Mouse (Mus musculus): Measurements from ENCODE around the gene Nrf1. TPM values are rescaled to one million over a fixed set of nuclear protein-coding genes. Genes with fewer than 3 reads are reported as not detected.

Nrf1 gene
- polyA plus RNA-seq, 1 experiment from 2014 or later, result 70.1 TPM

DNA sequence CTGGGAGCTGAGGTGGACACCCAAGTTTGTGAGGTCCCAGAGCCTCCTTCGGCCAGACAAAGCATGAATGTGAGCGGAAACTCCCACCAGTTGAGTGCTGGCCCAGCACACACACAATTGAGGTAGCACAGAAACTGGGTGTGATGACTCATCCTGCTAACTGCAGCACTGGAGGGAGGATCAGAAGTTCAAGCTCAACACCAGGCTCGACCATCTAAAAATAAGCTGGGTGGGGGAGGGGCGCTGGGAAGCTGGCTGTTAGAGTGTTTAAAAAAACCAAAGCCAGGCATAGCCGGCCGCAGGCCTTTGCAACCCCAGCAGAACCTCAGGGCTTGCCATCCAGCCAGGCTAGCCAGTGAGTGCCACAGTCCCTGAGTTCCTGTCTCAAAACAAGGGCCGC is 114.3 kb downstream of the Nrf1 start:
- H3K4me2 ChIP-seq (replicated peaks; ENCODE audit: low read depth, low read length), result no peak overlapping the region
- H3K27ac ChIP-seq (ENCODE audit: low read depth, low read length), result no peak overlapping the region
- peaks cover 5% of the 10 kb centered on the region; the same call in 1 of the 2 replicates for H3K4me1 ChIP-seq (ENCODE audit: control insufficient read depth, insufficient read depth, low read length)
- ATAC-seq (ENCODE audit: low FRiP score, low TSS enrichment), result no peak
- no peaks in the 10 kb centered on the region for H3K36me3 ChIP-seq (ENCODE audit: control insufficient read depth, insufficient read depth, low read length)
- H3K9ac ChIP-seq (ENCODE audit: low read depth, low read length), result no peak overlapping the region
- H3K9me3 ChIP-seq (ENCODE audit: control insufficient read depth, low read length), result no peaks in the 10 kb centered on the region
- no peak overlapping the region for H3K4me3 ChIP-seq (ENCODE audit: low read length)
- WGBS, result 42% methylated on average over 7 of the region's 7 CpGs
- H3K27me3 ChIP-seq (ENCODE audit: control insufficient read depth, insufficient read depth, low read length), result no peaks in the 10 kb centered on the region

DNA sequence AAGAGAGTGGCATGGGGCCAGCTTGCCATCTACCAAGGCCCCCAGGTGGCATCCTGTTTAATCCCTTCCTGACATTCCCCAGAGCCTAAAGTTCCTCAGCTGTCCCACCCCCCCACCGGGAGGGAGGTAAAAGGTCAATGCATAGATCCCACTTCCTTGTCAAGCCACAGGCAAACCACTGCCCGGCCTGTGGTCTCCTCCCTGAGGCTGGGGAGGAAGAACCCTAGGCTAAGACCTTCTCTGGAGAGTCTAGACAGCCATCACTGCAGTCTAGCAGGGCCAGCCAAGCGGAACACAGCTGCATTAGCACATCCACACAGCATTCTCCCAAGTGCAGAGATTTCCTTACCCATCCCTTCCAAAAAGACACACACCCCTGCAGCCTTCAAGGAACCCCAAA is 118.6 kb downstream of the Nrf1 start:
- H3K27me3 ChIP-seq (ENCODE audit: control insufficient read depth, insufficient read depth, low read length), result peaks cover 15% of the 10 kb centered on the region
- H3K4me2 ChIP-seq (replicated peaks; ENCODE audit: low read depth, low read length), result no peak overlapping the region
- no peaks in the 10 kb centered on the region for H3K36me3 ChIP-seq (ENCODE audit: control insufficient read depth, insufficient read depth, low read length)
- no peaks in the 10 kb centered on the region for H3K9me3 ChIP-seq (ENCODE audit: control insufficient read depth, low read length)
- no peak overlapping the region for H3K4me3 ChIP-seq (ENCODE audit: low read length)
- 55% methylated on average over 3 of the region's 3 CpGs for WGBS
- no peak for ATAC-seq (ENCODE audit: low FRiP score, low TSS enrichment)
- H3K27ac ChIP-seq (ENCODE audit: low read depth, low read length), result no peak overlapping the region
- peaks cover 28% of the 10 kb centered on the region; the same call in 1 of the 2 replicates for H3K4me1 ChIP-seq (ENCODE audit: control insufficient read depth, insufficient read depth, low read length)
- H3K9ac ChIP-seq (ENCODE audit: low read depth, low read length), result no peak overlapping the region

DNA sequence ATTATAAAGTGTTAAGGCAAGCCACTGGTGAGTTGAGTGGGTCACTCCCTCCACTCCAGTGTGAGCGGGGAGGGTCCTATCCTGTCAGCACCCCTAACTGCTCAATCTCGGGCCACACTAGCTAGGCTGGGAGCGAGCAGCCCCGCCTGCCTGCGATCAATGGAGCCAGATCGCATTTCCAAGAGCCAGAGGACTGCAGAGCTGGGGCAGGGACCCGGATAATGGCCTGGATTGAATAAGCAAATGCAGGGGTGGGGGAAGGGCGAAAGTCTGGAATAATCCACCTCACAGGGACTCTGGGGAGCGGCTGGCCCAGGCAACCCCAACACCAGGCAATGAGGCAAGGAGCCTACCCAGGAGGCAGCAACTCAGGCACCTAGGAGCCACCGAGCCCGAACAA is 119.4 kb downstream of the Nrf1 start:
- no peak overlapping the region for H3K9ac ChIP-seq (ENCODE audit: low read depth, low read length)
- peaks cover 24% of the 10 kb centered on the region; the same call in 1 of the 2 replicates for H3K4me1 ChIP-seq (ENCODE audit: control insufficient read depth, insufficient read depth, low read length)
- WGBS, result 16% methylated on average over 11 of the region's 11 CpGs
- no peaks in the 10 kb centered on the region for H3K9me3 ChIP-seq (ENCODE audit: control insufficient read depth, low read length)
- 0 out of 2 replicates have a peak, but pooled peaks have one; percentile 10 for ATAC-seq (ENCODE audit: low FRiP score, low TSS enrichment)
- H3K27me3 ChIP-seq (ENCODE audit: control insufficient read depth, insufficient read depth, low read length), result peaks cover 24% of the 10 kb centered on the region
- no peak overlapping the region for H3K27ac ChIP-seq (ENCODE audit: low read depth, low read length)
- no peaks in the 10 kb centered on the region for H3K36me3 ChIP-seq (ENCODE audit: control insufficient read depth, insufficient read depth, low read length)
- H3K4me2 ChIP-seq (replicated peaks; ENCODE audit: low read depth, low read length), result no peak overlapping the region
- H3K4me3 ChIP-seq (ENCODE audit: low read length), result no peak overlapping the region

DNA sequence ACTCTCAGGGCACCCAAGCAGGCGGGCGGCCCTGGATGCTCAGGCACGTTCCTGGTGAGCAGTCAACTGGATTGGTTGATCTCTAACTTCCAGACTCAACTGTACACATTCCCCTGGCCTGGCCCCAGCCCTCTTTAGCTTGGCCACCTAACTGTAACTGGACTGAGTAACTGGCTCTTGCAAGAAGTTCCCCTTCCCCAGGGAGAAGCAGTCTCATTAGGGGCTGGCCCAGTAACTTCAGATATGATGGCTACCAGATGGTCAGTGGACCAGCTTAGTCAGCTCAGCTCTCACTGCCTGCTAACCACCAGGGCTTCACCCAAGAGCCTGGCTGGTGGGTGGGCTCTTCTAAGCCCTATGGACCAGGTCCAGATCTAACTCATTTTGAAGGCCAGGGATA is 120.5 kb downstream of the Nrf1 start:
- 81% methylated on average over 3 of the region's 3 CpGs for WGBS
- no peak overlapping the region for H3K4me2 ChIP-seq (replicated peaks; ENCODE audit: low read depth, low read length)
- H3K27me3 ChIP-seq (ENCODE audit: control insufficient read depth, insufficient read depth, low read length), result peaks cover 33% of the 10 kb centered on the region
- H3K27ac ChIP-seq (ENCODE audit: low read depth, low read length), result no peak overlapping the region
- H3K36me3 ChIP-seq (ENCODE audit: control insufficient read depth, insufficient read depth, low read length), result no peaks in the 10 kb centered on the region
- no peak overlapping the region for H3K9ac ChIP-seq (ENCODE audit: low read depth, low read length)
- no peak for ATAC-seq (ENCODE audit: low FRiP score, low TSS enrichment)
- H3K4me1 ChIP-seq (ENCODE audit: control insufficient read depth, insufficient read depth, low read length), result peaks cover 26% of the 10 kb centered on the region; the same call in 1 of the 2 replicates
- no peak overlapping the region for H3K4me3 ChIP-seq (ENCODE audit: low read length)
- H3K9me3 ChIP-seq (ENCODE audit: control insufficient read depth, low read length), result no peaks in the 10 kb centered on the region

DNA sequence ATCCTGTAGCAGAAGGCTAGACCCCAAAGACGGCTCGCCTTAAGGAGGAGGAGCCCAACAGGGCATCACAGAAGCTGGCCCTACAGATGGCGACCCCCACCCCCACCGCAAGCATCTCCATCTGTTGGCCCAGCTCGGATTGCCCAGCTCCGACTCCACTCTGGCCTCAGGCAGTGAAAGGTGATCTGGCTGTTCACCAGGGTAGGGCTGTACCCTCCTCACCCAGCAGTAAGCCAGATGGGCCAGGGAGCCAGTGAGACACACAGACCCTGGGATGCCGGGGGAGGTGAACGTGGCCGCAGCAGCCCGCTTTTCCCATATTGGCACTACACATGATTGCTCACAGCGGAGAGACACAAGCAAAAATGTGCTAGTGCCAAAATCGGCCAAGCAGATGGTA is 121.4 kb downstream of the Nrf1 start:
- Histone ChIP-seq H3K4me3 (ENCODE audit: low read length) (no peak overlapping the region), H3K36me3 (ENCODE audit: control insufficient read depth, insufficient read depth, low read length) (no peaks in the 10 kb centered on the region), H3K9ac (ENCODE audit: low read depth, low read length) (no peak overlapping the region), H3K27me3 (ENCODE audit: control insufficient read depth, insufficient read depth, low read length) (peaks cover 42% of the 10 kb centered on the region), H3K4me1 (ENCODE audit: control insufficient read depth, insufficient read depth, low read length) (peaks cover 34% of the 10 kb centered on the region), H3K4me2 (replicated peaks; ENCODE audit: low read depth, low read length) (no peak overlapping the region), H3K9me3 (ENCODE audit: control insufficient read depth, low read length) (no peaks in the 10 kb centered on the region), H3K27ac (ENCODE audit: low read depth, low read length) (no peak overlapping the region)
- peak; percentile 62 for ATAC-seq (ENCODE audit: low FRiP score, low TSS enrichment)
- WGBS, result 23% methylated on average over 12 of the region's 12 CpGs

DNA sequence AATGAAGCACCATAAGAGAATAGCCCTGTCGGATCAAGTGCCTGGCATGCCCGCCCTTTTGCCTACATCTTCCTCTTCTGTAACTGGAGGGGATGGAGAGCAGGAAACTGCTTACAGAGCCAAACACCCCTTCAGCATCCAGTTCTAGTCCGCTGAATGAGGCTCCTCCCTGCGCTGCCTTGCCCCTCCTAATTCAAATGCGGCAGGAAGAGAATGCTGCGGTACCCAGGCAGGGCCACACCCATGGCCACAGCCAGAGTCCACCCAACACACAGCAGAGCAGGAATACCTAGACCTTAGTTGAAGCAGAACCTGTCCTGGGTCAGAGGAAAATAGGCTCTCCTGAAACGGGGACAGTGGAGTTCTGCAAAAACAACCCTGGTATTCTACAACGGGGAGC is 123.4 kb downstream of the Nrf1 start:
- peaks cover 63% of the 10 kb centered on the region for H3K27me3 ChIP-seq (ENCODE audit: control insufficient read depth, insufficient read depth, low read length)
- no peak overlapping the region for H3K4me2 ChIP-seq (replicated peaks; ENCODE audit: low read depth, low read length)
- no peak overlapping the region for H3K9ac ChIP-seq (ENCODE audit: low read depth, low read length)
- WGBS, result 31% methylated on average over 8 of the region's 8 CpGs
- H3K4me3 ChIP-seq (ENCODE audit: low read length), result no peak overlapping the region
- H3K27ac ChIP-seq (ENCODE audit: low read depth, low read length), result no peak overlapping the region
- H3K36me3 ChIP-seq (ENCODE audit: control insufficient read depth, insufficient read depth, low read length), result no peaks in the 10 kb centered on the region
- H3K4me1 ChIP-seq (ENCODE audit: control insufficient read depth, insufficient read depth, low read length), result peaks cover 54% of the 10 kb centered on the region
- no peaks in the 10 kb centered on the region for H3K9me3 ChIP-seq (ENCODE audit: control insufficient read depth, low read length)
- no peak for ATAC-seq (ENCODE audit: low FRiP score, low TSS enrichment)

DNA sequence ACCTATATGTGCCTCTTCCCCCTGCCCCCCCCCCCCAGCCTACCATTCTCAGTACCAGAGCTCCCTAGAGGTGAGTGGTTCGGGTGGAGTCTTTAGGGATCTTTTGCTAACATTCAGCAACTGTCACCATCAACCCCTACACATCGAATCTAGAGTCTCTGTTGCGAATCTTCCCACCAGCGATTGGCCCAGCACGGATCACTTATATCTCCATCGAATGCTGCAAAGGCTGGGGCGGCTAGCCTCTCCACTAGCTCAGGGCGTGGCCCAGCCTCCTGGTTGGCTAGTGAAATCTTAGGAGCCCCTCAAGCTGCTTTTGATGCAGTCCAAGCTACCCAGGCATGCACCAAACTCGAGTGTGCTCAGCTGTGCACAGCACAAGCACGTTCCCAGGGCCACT is 124.2 kb downstream of the Nrf1 start:
- 19% methylated on average over 10 of the region's 10 CpGs for WGBS
- H3K9me3 ChIP-seq (ENCODE audit: control insufficient read depth, low read length), result no peaks in the 10 kb centered on the region
- no peak overlapping the region for H3K27ac ChIP-seq (ENCODE audit: low read depth, low read length)
- no peak overlapping the region for H3K9ac ChIP-seq (ENCODE audit: low read depth, low read length)
- peak overlapping the region; percentile 48 for H3K4me3 ChIP-seq (ENCODE audit: low read length)
- no peaks in the 10 kb centered on the region for H3K36me3 ChIP-seq (ENCODE audit: control insufficient read depth, insufficient read depth, low read length)
- peaks cover 55% of the 10 kb centered on the region for H3K4me1 ChIP-seq (ENCODE audit: control insufficient read depth, insufficient read depth, low read length)
- H3K4me2 ChIP-seq (replicated peaks; ENCODE audit: low read depth, low read length), result peak overlapping the region; percentile 56; the same call in 1 of the 2 replicates
- H3K27me3 ChIP-seq (ENCODE audit: control insufficient read depth, insufficient read depth, low read length), result peaks cover 69% of the 10 kb centered on the region
- ATAC-seq (ENCODE audit: low FRiP score, low TSS enrichment), result no peak

DNA sequence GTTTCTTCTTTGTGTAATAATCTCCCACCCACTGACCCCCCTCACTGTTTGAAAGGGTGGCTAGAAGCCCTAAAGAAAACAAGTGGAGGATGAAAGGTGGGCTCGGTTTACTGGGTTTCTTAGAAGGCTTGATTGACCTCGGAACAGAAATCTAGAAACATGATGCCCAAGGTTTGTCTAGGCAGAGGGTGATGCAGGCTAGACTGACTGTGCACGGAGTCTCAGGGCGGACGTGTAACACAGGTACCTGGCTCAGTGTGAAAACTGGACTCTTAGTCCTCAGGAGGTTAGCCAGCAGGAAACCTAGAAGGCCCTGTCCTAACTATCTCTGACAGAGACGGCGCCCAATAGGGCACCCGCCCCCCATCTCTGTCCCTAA is 124.6 kb downstream of the Nrf1 start:
- ATAC-seq (ENCODE audit: low FRiP score, low TSS enrichment), result no peak
- Histone ChIP-seq H3K4me2 (replicated peaks; ENCODE audit: low read depth, low read length) (peak overlapping the region; percentile 56), H3K27me3 (ENCODE audit: control insufficient read depth, insufficient read depth, low read length) (peaks cover 74% of the 10 kb centered on the region), H3K9me3 (ENCODE audit: control insufficient read depth, low read length) (no peaks in the 10 kb centered on the region), H3K27ac (ENCODE audit: low read depth, low read length) (no peak overlapping the region), H3K4me3 (ENCODE audit: low read length) (peak overlapping the region; percentile 48), H3K9ac (ENCODE audit: low read depth, low read length) (0 out of 2 replicates have a peak overlapping the region, but pooled peaks have one; percentile 59), H3K36me3 (ENCODE audit: control insufficient read depth, insufficient read depth, low read length) (no peaks in the 10 kb centered on the region), H3K4me1 (ENCODE audit: control insufficient read depth, insufficient read depth, low read length) (peaks cover 51% of the 10 kb centered on the region)
- 6% methylated on average over 8 of the region's 8 CpGs for WGBS

DNA sequence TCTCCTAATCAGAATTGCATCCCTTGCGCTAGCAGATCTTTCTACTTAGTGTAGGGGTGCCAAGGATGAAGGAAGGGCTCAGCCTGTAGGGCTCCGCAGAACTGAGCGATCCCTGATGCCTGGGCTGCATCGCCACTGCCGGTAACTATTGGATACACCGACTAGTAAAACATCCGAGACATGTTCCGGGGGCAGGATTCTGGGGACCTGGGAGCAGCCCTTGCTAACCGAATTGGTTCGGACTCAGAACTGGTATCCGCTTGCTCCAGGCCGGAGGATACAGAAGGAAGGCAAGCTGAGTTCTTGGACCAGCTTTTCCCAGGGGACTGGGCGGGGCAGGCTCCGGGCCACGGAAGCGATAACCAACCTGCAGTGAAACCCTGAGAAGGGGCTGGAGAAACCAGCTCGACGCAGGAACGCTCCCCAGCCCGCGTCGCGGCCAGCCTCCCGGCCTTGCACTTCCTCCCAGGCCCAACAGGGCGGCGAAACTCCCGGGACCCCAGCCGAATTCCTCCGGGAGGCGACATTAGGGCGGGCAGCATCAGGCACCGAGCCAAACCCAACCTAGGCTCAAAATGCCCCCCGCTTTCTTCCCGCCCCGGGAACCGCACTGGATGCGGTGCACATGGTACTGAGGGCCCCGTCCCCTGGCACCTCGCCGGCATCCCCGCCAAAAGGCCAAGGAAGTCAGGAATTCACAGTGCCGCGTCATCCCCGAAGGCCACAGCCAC is 125.2 kb downstream of the Nrf1 start:
- WGBS, result 2% methylated on average over 44 of the region's 44 CpGs
- Histone ChIP-seq H3K4me3 (ENCODE audit: low read length) (peak overlapping the region; percentile 48), H3K9ac (ENCODE audit: low read depth, low read length) (peak overlapping the region; percentile 59), H3K36me3 (ENCODE audit: control insufficient read depth, insufficient read depth, low read length) (no peaks in the 10 kb centered on the region), H3K27ac (ENCODE audit: low read depth, low read length) (peak overlapping the region; percentile 65; the same call in 1 of the 2 replicates), H3K4me2 (replicated peaks; ENCODE audit: low read depth, low read length) (peak overlapping the region; percentile 56), H3K27me3 (ENCODE audit: control insufficient read depth, insufficient read depth, low read length) (peaks cover 78% of the 10 kb centered on the region), H3K9me3 (ENCODE audit: control insufficient read depth, low read length) (no peaks in the 10 kb centered on the region), H3K4me1 (ENCODE audit: control insufficient read depth, insufficient read depth, low read length) (peaks cover 48% of the 10 kb centered on the region)
- no peak for ATAC-seq (ENCODE audit: low FRiP score, low TSS enrichment)
